Mouse (Mus musculus) C2C12 (cell line): ENCODE measurements around the gene Gm9936. TPM values are rescaled to one million over a fixed set of nuclear protein-coding genes. Genes with fewer than 3 reads are reported as not detected.

ENCODE experiments used
- H3K27me3 ChIP-seq: one replicate; pipeline ENCODE4 v1.6.1; 2011; ENCODE audit not compliant: control insufficient read depth, insufficient read depth, insufficient read length
- H3K36me3 ChIP-seq: one replicate; pipeline ENCODE4 v1.6.1; 2011; ENCODE audit not compliant: control insufficient read depth, insufficient read depth
- H3K4me3 ChIP-seq: one replicate; pipeline ENCODE4 v1.5.1; 2011; ENCODE audit warnings: mild to moderate bottlenecking, control low read depth; ENCODE audit not compliant: poor library complexity, insufficient read depth, severe bottlenecking
- H3K79me2 ChIP-seq: one replicate; pipeline ENCODE4 v1.6.1; 2011; ENCODE audit not compliant: control insufficient read depth, insufficient read depth
- H3K79me3 ChIP-seq: one replicate; pipeline ENCODE4 v1.6.1; 2011; ENCODE audit warnings: low read depth, control low read depth
- H3ac ChIP-seq: one replicate; pipeline ENCODE3; 2011; ENCODE audit warnings: low read depth; ENCODE audit not compliant: control insufficient read depth, insufficient read length
- CEBPB ChIP-seq: IDR thresholded peaks from one replicate; pipeline ENCODE4 v1.6.1; 2011; ENCODE audit warnings: low read depth, mild to moderate bottlenecking, control low read depth, moderate library complexity
- CTCF ChIP-seq: IDR thresholded peaks from one replicate; pipeline ENCODE4 v1.5.1; 2011; ENCODE audit not compliant: control insufficient read depth, insufficient read depth, insufficient read length
- FOSL1 ChIP-seq: IDR thresholded peaks from one replicate; pipeline ENCODE4 v1.8.0; 2011; ENCODE audit warnings: mild to moderate bottlenecking, low read length; ENCODE audit not compliant: poor library complexity, insufficient read depth, severe bottlenecking
- MAX ChIP-seq: IDR thresholded peaks from one replicate; pipeline ENCODE4 v1.6.1; 2011; ENCODE audit warnings: mild to moderate bottlenecking, control low read depth
- MYOD1 ChIP-seq: IDR thresholded peaks from one replicate; pipeline ENCODE4 v1.6.1; 2011; ENCODE audit warnings: low read depth; ENCODE audit not compliant: control insufficient read depth, insufficient read length
- MYOG ChIP-seq: IDR thresholded peaks from one replicate; pipeline ENCODE4 v1.6.1; 2011; ENCODE audit not compliant: control insufficient read depth, insufficient read length; ENCODE audit errors: extremely low read depth
- USF1 ChIP-seq: IDR thresholded peaks from one replicate; pipeline ENCODE4 v1.6.1; 2011; ENCODE audit warnings: low read depth, mild to moderate bottlenecking, control low read depth, moderate library complexity
- long read RNA-seq, 2 experiments: library from polyadenylated mRNA; unstranded; transcript quantifications; one replicate each; pipeline ENCODE4 v2.0.0; 2019 to 2020
- polyA plus RNA-seq: library from polyadenylated mRNA; unstranded; fragments of >200 nt; fragmentation: generic; extraction: Trizol; gene quantifications from one replicate; pipeline ENCODE4 v1.2.1, GENCODE M21; 2012; ENCODE audit warnings: missing spikeins

Gene Gm9936
- polyA plus RNA-seq = not detected
- long read RNA-seq, experiment 1 = 0 reads
- long read RNA-seq, experiment 2 = 0 reads

DNA sequence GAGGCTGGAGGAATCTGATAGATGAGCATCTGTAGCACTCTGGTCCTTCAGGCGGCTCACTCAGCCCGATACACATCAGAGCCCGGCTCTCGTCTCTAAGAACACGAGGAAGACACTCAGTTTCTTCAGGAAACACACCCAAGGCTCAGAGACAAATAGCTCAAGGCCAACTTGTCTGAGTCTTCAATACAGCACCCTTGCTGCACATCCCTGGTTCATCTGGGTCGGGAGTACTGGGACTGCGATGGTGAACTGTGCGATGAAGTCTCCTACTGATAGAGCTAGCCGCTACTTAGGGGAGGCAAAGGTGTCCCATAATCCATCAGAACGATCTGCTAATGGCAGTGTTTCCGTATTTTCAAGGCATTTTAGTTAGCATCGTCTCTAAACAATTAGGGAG, at the start of gene Gm9936:
Gene Gm9936, minus strand, starts transcription at position 101 of the 400 bp plus-strand sequence.
- Histone ChIP-seq H3K79me3 (no peaks in the 10 kb centered on the region), H3K27me3 (peaks cover 17% of the 10 kb centered on the region), H3ac (no peak within 1 kb of the TSS), H3K36me3 (no peaks in the 10 kb centered on the region), H3K79me2 (no peaks in the 10 kb centered on the region), H3K4me3 (no peak within 1 kb of the TSS)
- TF ChIP-seq MYOG (no peak), CEBPB (no peak), MAX (no peak), MYOD1 (no peak), CTCF (no peak), USF1 (no peak), FOSL1 (no peak)

DNA sequence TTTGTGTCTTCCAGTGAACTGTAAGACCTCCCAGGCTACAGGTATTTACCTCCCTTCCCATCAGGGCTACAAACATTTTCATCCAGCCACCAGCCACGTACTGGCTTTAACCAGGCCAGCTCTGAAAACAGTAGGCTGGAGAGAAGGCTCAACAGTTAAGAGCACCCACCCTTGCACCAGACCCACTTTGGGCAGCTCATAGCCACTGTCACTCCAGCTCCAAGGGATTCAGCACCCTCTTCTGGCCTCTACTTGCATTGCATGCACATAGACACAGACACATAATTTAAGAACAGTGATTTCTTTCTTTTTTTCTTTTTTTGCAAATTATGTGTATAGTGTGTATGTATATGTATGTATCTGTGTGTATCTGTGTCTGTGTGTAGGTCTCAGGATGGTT, 43.9 kb upstream of the Gm9936 start:
- no peaks in the 10 kb centered on the region for H3K79me3 ChIP-seq
- no peaks in the 10 kb centered on the region for H3K36me3 ChIP-seq
- no peak overlapping the region for H3K4me3 ChIP-seq
- H3K79me2 ChIP-seq = no peaks in the 10 kb centered on the region
- no peak overlapping the region for H3ac ChIP-seq
- no peaks in the 10 kb centered on the region for H3K27me3 ChIP-seq
- TF ChIP-seq FOSL1 (no peak), MYOD1 (no peak), CTCF (peak; percentile 31), MYOG (no peak), USF1 (no peak), MAX (no peak)

DNA sequence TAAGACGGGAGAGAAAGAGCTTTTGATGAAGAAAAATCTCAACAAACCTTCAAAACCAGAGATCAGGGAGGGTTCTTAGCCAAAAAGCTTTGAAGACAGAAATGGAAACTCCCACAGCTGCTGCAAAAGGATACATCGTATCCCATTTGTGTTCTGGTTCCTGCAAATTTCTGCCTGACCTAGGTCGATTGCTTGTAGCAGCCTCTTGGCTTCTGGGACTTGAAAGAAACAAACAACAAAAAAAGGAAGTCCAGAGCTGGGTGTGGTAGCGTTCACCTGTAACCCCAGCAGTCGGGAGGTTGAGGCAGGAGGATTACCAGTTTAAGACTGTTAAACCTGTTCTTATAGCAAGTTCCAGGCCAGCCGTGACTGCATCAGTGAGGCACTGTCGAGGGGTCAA, 40.4 kb upstream of the Gm9936 start:
- TF ChIP-seq MAX (no peak), FOSL1 (no peak), CEBPB (no peak), CTCF (no peak), USF1 (no peak), MYOG (no peak), MYOD1 (no peak)
- H3K27me3 ChIP-seq = no peaks in the 10 kb centered on the region
- H3K4me3 ChIP-seq = no peak overlapping the region
- H3K36me3 ChIP-seq = no peaks in the 10 kb centered on the region
- no peaks in the 10 kb centered on the region for H3K79me2 ChIP-seq
- H3K79me3 ChIP-seq = no peaks in the 10 kb centered on the region
- H3ac ChIP-seq = no peak overlapping the region

DNA sequence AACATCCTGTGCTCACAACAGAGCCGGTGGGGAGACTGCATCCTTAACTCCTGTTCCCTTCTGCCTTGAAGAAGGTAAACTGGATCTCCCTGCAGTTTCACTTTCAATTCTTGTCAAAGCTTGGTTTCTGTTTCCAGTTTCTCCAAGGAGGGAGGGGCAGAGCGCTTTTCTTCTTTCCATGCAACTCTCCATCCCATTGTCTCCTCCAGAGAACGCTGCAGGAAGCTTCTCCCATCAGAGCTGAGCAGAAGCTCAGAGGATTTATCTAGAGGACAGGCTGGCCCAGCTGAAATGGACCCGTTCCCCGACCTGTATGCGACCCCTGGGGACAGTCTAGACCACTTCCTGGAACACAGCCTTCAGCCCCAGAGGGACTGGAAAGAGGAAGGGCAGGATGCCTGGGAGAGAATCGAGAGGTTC, 38.9 kb upstream of the Gm9936 start:
- Histone ChIP-seq H3K27me3 (no peaks in the 10 kb centered on the region), H3K79me2 (no peaks in the 10 kb centered on the region), H3K79me3 (no peaks in the 10 kb centered on the region), H3K36me3 (no peaks in the 10 kb centered on the region), H3ac (peak overlapping the region; percentile 40), H3K4me3 (no peak overlapping the region)
- no peak for TF ChIP-seq USF1
- no peak for TF ChIP-seq CEBPB
- TF ChIP-seq FOSL1 = no peak
- TF ChIP-seq CTCF = no peak
- no peak for TF ChIP-seq MYOG

DNA sequence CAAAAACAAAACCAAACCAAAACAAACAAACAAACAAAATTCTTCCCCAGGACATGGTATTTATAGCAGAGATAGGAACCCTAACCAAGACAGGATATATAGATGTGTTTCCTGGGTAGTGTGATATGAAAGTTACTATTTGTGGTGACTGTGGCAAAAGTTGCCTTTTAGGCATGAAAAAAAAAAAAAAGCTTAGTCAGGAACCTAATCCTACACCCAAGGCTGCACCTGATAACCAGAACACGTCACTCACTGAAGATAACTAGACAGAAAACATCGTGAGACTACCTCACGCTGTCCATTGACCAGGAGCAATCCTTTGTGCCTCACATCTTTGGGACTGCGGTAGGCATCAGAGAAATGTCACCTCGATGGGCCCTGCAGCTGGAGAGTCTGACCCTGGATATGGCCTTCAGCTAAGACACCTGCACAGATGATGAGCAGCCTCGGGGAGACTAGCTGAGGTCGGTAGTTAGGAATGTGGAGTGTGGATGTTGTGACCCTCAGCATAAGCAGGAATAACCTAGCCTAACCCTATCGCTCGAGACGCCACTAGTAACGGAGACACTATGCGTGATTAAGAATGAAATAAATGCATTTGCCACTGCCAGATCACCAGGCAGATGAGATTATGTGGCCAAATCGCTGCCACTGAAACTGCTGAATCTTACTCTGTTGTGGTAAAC, 38.3 kb upstream of the Gm9936 start, which contains the start of gene Oasl2:
Gene Oasl2, plus strand, starts transcription at position 249 of the 686 bp plus-strand sequence.
- TF ChIP-seq MAX (no peak), MYOD1 (no peak), CTCF (no peak), MYOG (no peak), USF1 (no peak), CEBPB (no peak), FOSL1 (no peak)
- Histone ChIP-seq H3K36me3 (no peaks in the 10 kb centered on the region), H3K79me2 (no peaks in the 10 kb centered on the region), H3ac (peak within 1 kb of the TSS; percentile 40), H3K27me3 (no peaks in the 10 kb centered on the region), H3K4me3 (no peak within 1 kb of the TSS), H3K79me3 (no peaks in the 10 kb centered on the region)

DNA sequence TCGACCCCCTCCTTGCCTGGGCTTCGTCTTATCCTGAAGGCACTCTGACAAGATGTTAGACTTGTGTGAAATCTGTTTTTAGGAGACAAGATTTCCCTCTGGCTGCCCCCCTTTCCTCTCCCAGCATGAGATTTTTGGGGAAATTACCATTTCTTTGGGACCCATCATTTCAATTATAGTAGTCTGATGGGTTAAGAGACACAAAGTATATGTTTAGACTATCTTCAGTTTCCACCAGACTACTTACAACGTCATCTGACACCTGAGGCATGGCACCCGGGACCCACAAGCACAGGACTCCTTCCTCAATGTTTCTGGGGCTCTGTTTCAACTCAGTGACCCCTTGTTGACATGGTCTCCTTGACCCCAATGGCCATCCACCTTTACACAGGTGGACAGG, 37.1 kb upstream of the Gm9936 start:
- H3K79me2 ChIP-seq = no peaks in the 10 kb centered on the region
- no peaks in the 10 kb centered on the region for H3K36me3 ChIP-seq
- no peak for TF ChIP-seq CTCF
- TF ChIP-seq MYOG = no peak
- no peak for TF ChIP-seq CEBPB
- TF ChIP-seq MAX = no peak
- no peak for TF ChIP-seq FOSL1
- TF ChIP-seq MYOD1 = no peak
- no peak for TF ChIP-seq USF1
- no peaks in the 10 kb centered on the region for H3K27me3 ChIP-seq
- no peak overlapping the region for H3ac ChIP-seq
- no peak overlapping the region for H3K4me3 ChIP-seq
- H3K79me3 ChIP-seq = no peaks in the 10 kb centered on the region
